Mouse (Mus musculus): ENCODE measurements around the gene Ndufs2.

Ndufs2 gene

DNA sequence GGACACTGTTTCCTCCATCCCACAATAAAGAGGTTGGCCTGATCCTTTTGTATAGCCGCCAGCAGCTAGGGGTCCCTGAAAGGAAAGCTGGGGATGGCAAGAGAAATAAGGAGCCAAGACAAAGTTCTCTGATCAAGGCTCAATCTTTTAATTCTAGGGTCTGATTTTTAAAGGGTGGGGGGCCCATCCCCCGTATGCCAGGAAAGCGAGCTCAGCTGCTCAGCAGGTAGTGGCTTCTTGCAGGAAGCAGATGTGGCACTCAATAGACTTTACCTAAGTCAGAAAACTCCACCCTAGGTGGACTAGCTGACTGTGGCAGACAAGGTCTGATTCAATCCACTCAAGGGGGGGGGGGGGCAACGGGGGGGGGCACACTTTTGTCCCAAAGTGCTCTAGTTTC is 24.4 kb downstream of the Ndufs2 start:
- no peak for DNase-seq

DNA sequence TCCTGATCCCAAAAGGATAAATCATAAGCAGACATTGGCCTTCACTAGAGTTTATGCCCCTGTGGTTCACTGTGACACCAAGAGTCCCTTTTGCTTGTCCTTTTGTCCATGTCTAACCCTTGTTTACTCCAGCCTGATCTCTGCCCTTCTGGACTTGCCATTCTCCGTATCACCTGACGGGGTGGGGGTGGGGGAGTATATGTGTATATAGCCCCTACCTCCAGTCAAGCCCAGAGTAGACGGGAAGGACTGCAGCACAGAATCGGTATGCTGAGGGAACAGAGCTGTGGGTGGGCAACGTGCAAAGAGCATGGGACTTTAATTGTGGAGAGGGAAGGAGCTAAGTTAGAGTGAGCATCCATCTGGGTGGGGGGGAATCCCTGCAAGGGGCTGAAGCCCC is 26.3 kb downstream of the Ndufs2 start, which contains the start of gene Apoa2:
Gene Apoa2 (plus strand): TSS at position 198 of the 400 bp plus-strand sequence.
- no peak for DNase-seq

- peak; percentile 57 for DNase-seq
Observed at GRCm38 (mm10) chr1:171223796-171224195, 27.4 kb downstream of the Ndufs2 start.

DNA sequence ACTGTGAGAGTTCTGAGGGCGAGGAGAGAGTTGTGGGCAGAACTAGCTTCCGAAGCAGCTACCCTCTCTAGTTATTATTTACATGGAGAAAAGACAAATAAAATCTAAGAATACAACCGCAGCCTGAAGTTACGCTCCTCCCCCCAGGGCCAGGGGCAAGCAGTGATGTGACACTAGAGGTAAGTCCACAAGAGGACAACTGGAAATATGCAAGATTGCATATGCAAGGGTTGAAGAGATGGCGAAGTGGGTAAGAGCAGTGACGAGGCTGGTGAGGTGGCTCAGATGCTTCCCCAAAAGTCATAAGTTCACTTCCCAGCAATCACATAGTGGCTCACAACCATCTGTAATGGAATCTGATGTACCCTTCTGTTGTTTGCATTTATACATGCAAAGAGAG is 28.0 kb downstream of the Ndufs2 start:
- peak; percentile 62 for DNase-seq

- DNase-seq: peak; percentile 99
Observed at GRCm38 (mm10) chr1:171222238-171223155, 28.7 kb downstream of the Ndufs2 start, which contains the start of gene Tomm40l. Gene Tomm40l (minus strand): TSS chr1:171222514.

- DNase-seq: peak; percentile 58
Observed at GRCm38 (mm10) chr1:171221281-171222193, 29.7 kb downstream of the Ndufs2 start.

DNA sequence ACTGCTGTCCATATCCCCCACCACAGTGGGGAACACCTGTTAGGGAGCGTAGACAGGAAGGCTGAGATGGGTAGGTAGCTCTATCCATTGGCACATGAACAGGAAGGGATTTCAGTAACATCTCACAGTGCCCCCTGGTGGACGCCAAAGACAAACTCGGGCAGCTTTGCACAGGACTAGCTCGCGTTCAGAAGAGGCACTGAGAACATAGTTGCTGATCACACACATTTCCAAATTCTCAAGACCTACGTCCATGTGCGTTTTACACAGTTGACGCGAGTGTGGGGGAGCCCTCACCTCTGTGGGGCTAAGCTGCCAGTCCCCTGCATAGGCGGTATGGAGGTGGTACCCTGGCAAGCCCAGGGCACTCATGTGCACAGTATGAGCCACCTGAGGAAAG is 30.3 kb downstream of the Ndufs2 start:
- peak; percentile 88 for DNase-seq

- DNase-seq: no peak
Observed at GRCm38 (mm10) chr1:171216241-171216955, 34.8 kb downstream of the Ndufs2 start.

- no peak for DNase-seq
Observed at GRCm38 (mm10) chr1:171213801-171214496, 37.2 kb downstream of the Ndufs2 start, which contains the start of gene Nr1i3. Gene Nr1i3 (plus strand): TSS chr1:171213970.

GRCm38 (mm10) chr1:171212854-171213253 is 38.3 kb downstream of the Ndufs2 start:
- DNase-seq: no peak

GRCm38 (mm10) chr1:171209409-171209808 is 41.8 kb downstream of the Ndufs2 start:
- no peak for DNase-seq

DNA sequence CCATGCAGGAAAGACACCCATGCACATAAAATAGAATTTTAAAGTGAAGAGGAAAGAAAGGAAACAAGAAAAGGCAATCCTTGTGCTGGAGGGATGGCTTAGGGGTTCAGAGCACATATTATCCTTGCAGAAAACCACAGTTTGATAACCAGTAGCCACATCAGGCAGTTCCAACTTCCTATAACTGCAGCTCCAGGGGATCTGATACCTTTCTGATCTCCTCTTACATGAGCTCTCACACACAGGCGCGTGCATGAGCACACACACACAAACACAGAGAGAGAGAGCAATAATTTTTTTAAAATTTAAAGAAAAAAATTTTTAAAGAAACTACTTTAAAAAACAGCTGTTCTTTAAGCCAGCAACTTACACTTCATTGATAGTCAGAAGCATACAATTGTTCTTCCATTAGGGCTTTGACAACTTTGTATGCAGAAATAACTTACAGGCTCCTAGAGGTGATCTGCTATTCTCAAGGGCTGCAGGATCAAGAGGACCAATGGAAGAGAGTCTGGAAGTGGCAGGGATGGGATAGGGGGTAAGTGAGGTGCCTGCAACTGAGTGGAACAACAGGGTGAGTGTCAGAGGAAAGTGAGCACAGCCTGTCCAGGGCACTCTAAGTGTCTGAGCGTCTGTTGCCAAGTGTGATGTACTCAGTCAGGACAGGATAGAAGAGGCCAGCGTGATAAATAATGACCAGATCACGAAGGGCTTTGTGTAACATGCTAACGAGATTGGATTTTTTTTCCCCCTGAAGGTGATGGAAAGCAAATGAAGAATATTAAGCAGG is 45.3 kb downstream of the Ndufs2 start:
- DNase-seq: no peak

GRCm38 (mm10) chr1:171204249-171204644 is 46.9 kb downstream of the Ndufs2 start:
- DNase-seq: no peak

GRCm38 (mm10) chr1:171203471-171204248 is 47.5 kb downstream of the Ndufs2 start:
- no peak for DNase-seq

DNA sequence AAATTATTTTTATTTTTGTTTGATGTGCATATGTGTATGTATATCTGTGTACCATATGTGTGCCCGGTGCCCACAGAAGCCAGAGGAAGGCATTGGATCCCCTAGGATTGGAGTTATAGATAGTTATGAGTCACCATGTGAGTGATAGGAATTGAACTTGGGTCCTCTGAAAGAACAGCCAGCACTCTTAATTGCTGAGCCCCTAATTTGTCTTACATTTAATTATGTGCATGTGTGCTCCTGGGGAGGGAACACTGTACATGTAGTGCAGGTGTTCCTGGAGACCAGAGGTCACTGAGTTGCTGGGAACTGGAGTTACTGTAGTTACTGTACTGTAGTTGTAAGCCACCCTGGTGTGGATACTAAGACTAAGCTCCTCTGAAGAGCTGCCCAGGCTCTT is 50.4 kb downstream of the Ndufs2 start:
- DNase-seq: no peak

DNA sequence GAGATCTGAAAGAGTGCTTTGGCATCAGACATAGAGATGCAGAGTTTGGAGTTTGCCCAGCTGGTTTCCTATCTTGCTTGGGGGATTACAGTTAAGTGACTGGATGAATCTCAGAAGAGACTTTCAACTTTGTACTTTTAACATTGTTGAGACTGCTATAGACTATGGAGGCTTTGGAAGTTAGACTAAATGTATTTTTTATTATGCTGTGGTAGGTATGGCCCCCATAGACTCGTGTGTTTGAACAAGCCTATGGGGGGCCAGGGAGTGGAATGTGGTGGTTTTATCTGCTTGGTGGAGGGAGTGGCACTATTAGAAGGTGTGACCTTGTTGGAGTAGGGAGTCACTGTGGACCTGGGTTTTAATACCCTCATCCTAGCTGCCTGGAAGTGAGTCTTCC is 51.7 kb downstream of the Ndufs2 start:
- no peak for DNase-seq

- DNase-seq: peak; percentile 34
Observed at GRCm38 (mm10) chr1:171195887-171196397, 55.2 kb downstream of the Ndufs2 start, which contains the start of gene Pcp4l1. Gene Pcp4l1 (minus strand): TSS chr1:171196268.

DNA sequence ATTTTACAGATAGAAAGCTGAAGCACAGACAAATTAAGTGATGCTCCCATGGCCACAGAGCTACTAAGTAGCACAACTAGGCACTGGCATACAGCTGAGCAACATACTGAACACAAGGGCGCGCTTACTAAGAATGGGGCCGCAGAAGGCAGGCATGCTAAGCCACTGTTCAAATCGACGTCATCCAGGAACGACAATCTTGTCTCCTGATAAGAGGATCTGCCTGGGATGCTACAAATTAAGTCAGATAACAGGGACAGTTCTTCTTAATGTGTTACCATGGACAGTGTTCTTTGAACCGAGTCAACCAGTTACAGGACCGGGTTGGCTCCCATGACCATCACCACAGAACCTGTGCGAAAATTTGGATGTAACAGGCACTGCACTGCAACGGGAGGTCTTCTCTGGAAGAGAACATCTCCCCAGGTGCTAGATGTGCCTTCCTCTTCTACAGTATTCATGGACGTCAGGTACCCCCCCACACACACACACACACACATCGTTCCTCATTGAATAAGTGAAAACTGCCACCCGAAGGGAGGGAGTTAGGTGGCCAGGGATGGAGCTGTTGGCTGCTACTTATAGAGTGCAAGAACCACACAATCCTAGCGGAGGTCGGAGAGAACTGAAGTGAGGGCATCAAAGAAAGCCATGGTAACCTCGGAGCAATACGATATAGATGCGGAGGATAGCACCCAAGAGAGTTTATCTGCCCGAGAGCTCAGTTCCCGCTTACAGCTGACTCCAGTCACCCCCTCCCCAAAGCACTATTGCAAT is 56.0 kb downstream of the Ndufs2 start:
- DNase-seq: no peak
